Mouse (Mus musculus) embryonic facial prominence, embryonic 14.5 days (tissue): ENCODE measurements around the gene Hexim1. TPM values are rescaled to one million over a fixed set of nuclear protein-coding genes. Genes with fewer than 3 reads are reported as not detected.

Experiments
- ATAC-seq: fragments of 200-750 bp; cut with Nextera tagmentation; 2 replicates; pipeline ENCODE4 v1.8.0; 2017; ENCODE audit warnings: low read depth, moderate number of reproducible peaks, moderate TSS enrichment
- DNase-seq: peaks from one replicate; pipeline ENCODE4 v3.0.0-alpha.2; 2015; ENCODE audit warnings: low spot score
- H3K27ac ChIP-seq: fragments of 300-500 bp; sonication (generic); replicated peaks from 2 replicates; pipeline ENCODE4 v1.5.1; 2014; ENCODE audit warnings: low read depth, mild to moderate bottlenecking, low read length, moderate library complexity
- H3K27me3 ChIP-seq: fragments of 300-500 bp; sonication (generic); replicated peaks from 2 replicates; pipeline ENCODE4 v1.6.1; 2014; ENCODE audit warnings: low read length; ENCODE audit not compliant: control insufficient read depth, insufficient read depth
- H3K36me3 ChIP-seq: fragments of 300-500 bp; sonication (generic); 2 replicates; pipeline ENCODE4 v1.6.1; 2014; ENCODE audit warnings: low read length, mixed read lengths; ENCODE audit not compliant: control insufficient read depth, insufficient read depth
- H3K4me1 ChIP-seq: fragments of 300-500 bp; sonication (generic); 2 replicates; pipeline ENCODE4 v1.6.1; 2014; ENCODE audit warnings: antibody characterized with exemption, low read length; ENCODE audit not compliant: control insufficient read depth, insufficient read depth
- H3K4me2 ChIP-seq: fragments of 300-500 bp; sonication (generic); 2 replicates; pipeline ENCODE4 v1.6.1; 2014; ENCODE audit warnings: low read depth, mild to moderate bottlenecking, low read length, moderate library complexity, mixed read lengths
- H3K4me3 ChIP-seq: fragments of 300-500 bp; sonication (generic); 2 replicates; pipeline ENCODE4 v1.5.1; 2014; ENCODE audit warnings: low read depth, mild to moderate bottlenecking, low read length
- H3K9ac ChIP-seq: fragments of 300-500 bp; sonication (generic); 2 replicates; pipeline ENCODE4 v1.6.1; 2014; ENCODE audit warnings: low read depth, mild to moderate bottlenecking, low read length, moderate library complexity, mixed read lengths
- H3K9me3 ChIP-seq: fragments of 300-500 bp; sonication (generic); 2 replicates; pipeline ENCODE4 v1.6.1; 2016; ENCODE audit warnings: low read length; ENCODE audit not compliant: control insufficient read depth
- WGBS: fragments of 180-500 bp; shearing (Covaris S2); extraction: QIAGEN DNeasy Blood & Tissue Kit; methylation state at CpG from one replicate; pipeline ENCODE4 v1.1.7; 2014; 5-methylcytosine and 5-hydroxymethylcytosine counted together
- polyA plus RNA-seq: library from polyadenylated mRNA; unstranded; fragments of >200 nt; fragmentation: Nextera tagmentation; extraction: Ambion mirVana; gene quantifications from 2 replicates; pipeline ENCODE4 v1.2.1, GENCODE M21; 2014

Hexim1 gene
- polyA plus RNA-seq, 1 experiment from 2014 or later: 8.9 TPM

DNA sequence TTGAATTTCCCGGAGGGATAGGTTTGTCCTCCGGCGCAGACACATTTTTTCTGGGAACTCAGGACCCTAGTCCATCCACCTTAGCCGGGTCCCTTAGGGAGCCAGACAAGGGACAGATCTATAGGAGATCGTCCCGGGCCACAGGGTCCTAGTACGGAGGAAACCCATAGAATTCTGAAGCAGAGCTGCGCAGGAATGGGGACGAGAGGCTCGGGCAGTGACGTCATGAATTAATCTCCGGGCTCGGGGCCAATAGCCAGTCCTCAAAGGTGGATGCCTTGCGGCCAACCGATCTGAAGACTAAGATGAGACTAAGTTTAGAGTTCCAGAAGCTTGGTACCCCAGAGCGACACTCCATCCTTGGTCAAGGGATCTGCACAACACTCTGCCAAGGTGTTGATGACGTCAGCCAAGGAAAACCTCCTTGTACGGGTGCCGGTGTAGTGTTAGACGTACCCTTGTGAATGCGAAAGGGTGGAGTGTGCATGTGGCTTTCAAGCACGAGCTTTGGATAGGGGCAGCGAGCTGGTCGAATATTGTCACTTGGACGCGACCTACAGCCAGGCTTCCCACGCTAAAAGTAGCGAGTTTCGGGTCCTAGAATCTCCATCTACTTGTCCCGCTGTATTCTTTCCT, 14.0 kb upstream of the Hexim1 start:
- Histone ChIP-seq H3K4me3 (peak overlapping the region; percentile 59), H3K36me3 (no peaks in the 10 kb centered on the region), H3K4me1 (peaks cover 19% of the 10 kb centered on the region), H3K9me3 (no peaks in the 10 kb centered on the region), H3K4me2 (peak overlapping the region; percentile 96), H3K27me3 (peaks cover 23% of the 10 kb centered on the region), H3K27ac (no peak overlapping the region), H3K9ac (peak overlapping the region; percentile 71)
- 4% methylated on average over 30 of the region's 30 CpGs for WGBS
- DNase-seq (peak; percentile 50), ATAC-seq (peak; percentile 31; the same call in 1 of the 2 replicates)

GRCm38 (mm10) chr11:103102725-103103349, 13.2 kb upstream of the Hexim1 start:
- Histone ChIP-seq H3K4me2 (peak overlapping the region; percentile 96), H3K9me3 (no peaks in the 10 kb centered on the region), H3K36me3 (no peaks in the 10 kb centered on the region), H3K9ac (peak overlapping the region; percentile 58), H3K4me3 (peak overlapping the region; percentile 59), H3K27ac (no peak overlapping the region), H3K27me3 (peaks cover 23% of the 10 kb centered on the region), H3K4me1 (peaks cover 13% of the 10 kb centered on the region)
- 1% methylated on average over 30 of the region's 35 CpGs for WGBS
- peak; percentile 97 for DNase-seq
- ATAC-seq: peak; percentile 92

DNA sequence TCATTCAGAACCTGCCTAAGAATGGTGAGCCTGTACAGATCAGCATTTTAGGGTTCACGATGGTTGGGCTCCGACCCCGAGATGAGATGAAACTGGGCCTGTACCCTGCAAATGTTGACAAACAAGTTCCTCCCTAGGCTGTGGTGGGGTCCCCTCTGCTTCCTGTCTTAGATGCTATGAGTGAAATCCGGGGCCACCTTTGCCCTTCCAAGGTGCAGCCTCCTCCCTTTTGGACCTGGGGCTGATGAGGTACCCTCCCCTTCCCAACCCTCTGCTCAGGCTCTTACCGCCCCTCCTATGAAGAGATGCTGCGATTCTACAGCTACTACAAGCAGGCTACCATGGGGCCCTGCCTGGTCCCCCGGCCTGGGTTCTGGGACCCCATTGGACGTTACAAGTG, 12.4 kb upstream of the Hexim1 start:
- 52% methylated on average over 8 of the region's 8 CpGs for WGBS
- peak overlapping the region; percentile 59 for H3K4me3 ChIP-seq
- peaks cover 13% of the 10 kb centered on the region for H3K4me1 ChIP-seq
- no peak overlapping the region for H3K27ac ChIP-seq
- no peaks in the 10 kb centered on the region for H3K36me3 ChIP-seq
- peak overlapping the region; percentile 96 for H3K4me2 ChIP-seq
- H3K9ac ChIP-seq: 0 out of 2 replicates have a peak overlapping the region, but pooled peaks have one; percentile 58
- ATAC-seq: no peak
- no peak for DNase-seq
- H3K9me3 ChIP-seq: no peaks in the 10 kb centered on the region
- peaks cover 23% of the 10 kb centered on the region for H3K27me3 ChIP-seq

DNA sequence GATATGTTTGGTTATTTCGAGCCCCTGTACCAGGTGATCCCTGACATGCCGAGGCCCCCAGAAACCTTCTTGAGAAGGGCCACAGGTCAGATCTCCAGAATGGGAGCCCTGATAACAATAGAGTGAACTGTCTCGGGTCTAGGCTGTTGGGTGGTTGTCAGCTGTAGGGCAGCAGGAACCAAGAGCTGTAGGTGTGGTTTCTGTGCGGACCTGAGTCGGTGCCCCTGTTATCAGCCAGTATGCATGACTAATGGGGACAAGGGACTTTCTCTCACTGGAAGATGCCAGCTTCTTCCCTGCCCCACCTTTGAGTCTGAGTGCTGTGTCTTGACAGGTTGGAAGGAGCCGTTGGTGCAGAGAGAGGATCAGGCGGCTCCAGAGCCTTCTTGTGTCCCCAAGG, 11.6 kb upstream of the Hexim1 start:
- peaks cover 13% of the 10 kb centered on the region; the same call in 1 of the 2 replicates for H3K4me1 ChIP-seq
- no peak for DNase-seq
- H3K9me3 ChIP-seq: no peaks in the 10 kb centered on the region
- no peak for ATAC-seq
- H3K27ac ChIP-seq: no peak overlapping the region
- H3K4me2 ChIP-seq: no peak overlapping the region
- WGBS: 76% methylated on average over 7 of the region's 7 CpGs
- H3K4me3 ChIP-seq: no peak overlapping the region
- no peaks in the 10 kb centered on the region for H3K36me3 ChIP-seq
- peaks cover 23% of the 10 kb centered on the region for H3K27me3 ChIP-seq
- no peak overlapping the region for H3K9ac ChIP-seq

DNA sequence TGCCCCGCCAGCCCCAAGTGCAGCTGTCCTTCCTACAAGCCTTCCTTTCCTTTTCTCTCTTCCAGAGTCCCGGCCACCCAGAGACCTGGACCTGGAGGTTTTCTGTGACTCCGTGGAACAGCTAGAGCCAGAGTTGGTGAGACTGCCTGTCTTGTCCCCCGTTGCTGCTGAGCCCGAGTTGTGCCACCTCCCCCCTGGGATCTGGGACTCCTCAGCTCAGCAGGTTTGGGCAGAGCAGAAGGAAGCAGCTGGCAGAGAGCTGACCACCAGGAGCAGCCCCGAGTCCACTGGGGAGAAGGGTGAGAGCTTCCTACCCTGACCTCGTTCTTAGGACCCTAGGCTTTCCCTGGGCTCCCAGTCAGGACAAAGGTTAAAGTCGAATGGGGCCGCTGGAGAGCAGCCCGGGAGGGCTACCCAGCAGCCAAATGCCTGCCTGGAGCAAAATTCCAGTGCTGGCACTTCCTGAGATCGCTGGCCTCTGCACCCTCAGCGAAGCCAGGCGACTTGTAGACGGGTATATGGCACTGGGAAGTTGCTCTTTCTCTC, 10.8 kb upstream of the Hexim1 start:
- Histone ChIP-seq H3K36me3 (no peaks in the 10 kb centered on the region), H3K4me1 (peaks cover 13% of the 10 kb centered on the region; the same call in 1 of the 2 replicates), H3K9me3 (no peaks in the 10 kb centered on the region), H3K4me3 (no peak overlapping the region), H3K27me3 (peaks cover 18% of the 10 kb centered on the region), H3K4me2 (no peak overlapping the region), H3K9ac (no peak overlapping the region), H3K27ac (no peak overlapping the region)
- DNase-seq: no peak
- ATAC-seq: no peak
- WGBS: 34% methylated on average over 13 of the region's 14 CpGs

- Histone ChIP-seq H3K4me2 (no peak overlapping the region), H3K36me3 (no peaks in the 10 kb centered on the region), H3K9me3 (no peaks in the 10 kb centered on the region), H3K4me1 (peaks cover 12% of the 10 kb centered on the region; the same call in 1 of the 2 replicates), H3K4me3 (no peak overlapping the region), H3K27me3 (0 out of 2 replicates have a peak, but pooled peaks cover 12% of the 10 kb centered on the region), H3K9ac (no peak overlapping the region), H3K27ac (no peak overlapping the region)
- ATAC-seq (no peak), DNase-seq (no peak)
- WGBS: 83% methylated on average over 5 of the region's 6 CpGs
These were observed 10.2 kb upstream of the Hexim1 start for GRCm38 (mm10) chr11:103105810-103106209.

GRCm38 (mm10) chr11:103106386-103106785, 9.6 kb upstream of the Hexim1 start:
- DNase-seq (no peak), ATAC-seq (no peak)
- H3K27ac ChIP-seq: no peak overlapping the region
- no peak overlapping the region for H3K9ac ChIP-seq
- WGBS: 70% methylated on average over 4 of the region's 4 CpGs
- H3K27me3 ChIP-seq: 0 out of 2 replicates have a peak, but pooled peaks cover 7% of the 10 kb centered on the region
- peaks cover 12% of the 10 kb centered on the region for H3K4me1 ChIP-seq
- no peak overlapping the region for H3K4me2 ChIP-seq
- no peaks in the 10 kb centered on the region for H3K36me3 ChIP-seq
- no peak overlapping the region for H3K4me3 ChIP-seq
- no peaks in the 10 kb centered on the region for H3K9me3 ChIP-seq

DNA sequence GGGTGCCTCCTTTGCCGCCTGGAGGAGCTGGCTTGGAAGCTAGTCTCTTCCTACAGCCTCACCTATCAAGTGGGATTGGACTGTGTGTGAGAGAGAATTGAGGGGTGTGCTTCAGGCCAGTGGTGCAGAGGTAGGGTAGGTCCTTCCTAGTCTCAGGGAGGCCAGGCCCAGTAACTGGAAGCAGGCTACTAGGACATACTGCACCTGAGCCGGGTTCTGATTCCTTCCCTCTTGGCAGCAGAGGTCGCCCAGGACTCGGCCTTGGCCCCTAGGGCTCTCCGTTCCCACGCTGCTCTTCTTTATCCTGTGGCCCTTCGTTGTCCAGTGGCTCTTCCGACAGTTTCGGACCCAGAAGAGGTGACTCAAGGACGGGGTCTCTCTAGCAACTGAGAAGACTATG, 4.7 kb upstream of the Hexim1 start:
- Histone ChIP-seq H3K4me2 (peak overlapping the region; percentile 60), H3K36me3 (no peaks in the 10 kb centered on the region), H3K9ac (0 out of 2 replicates have a peak overlapping the region, but pooled peaks have one; percentile 60), H3K4me3 (peak overlapping the region; percentile 40), H3K4me1 (peaks cover 19% of the 10 kb centered on the region), H3K9me3 (no peaks in the 10 kb centered on the region), H3K27me3 (no peaks in the 10 kb centered on the region), H3K27ac (peak overlapping the region; percentile 2; the same call in 1 of the 2 replicates)
- 17% methylated on average over 10 of the region's 10 CpGs for WGBS
- no peak for DNase-seq
- no peak for ATAC-seq
